Mouse (Mus musculus): ENCODE data around the gene Igsf1.
A peak's percentile ranks its signal among the peaks of the same experiment; 100 is the strongest.

The Igsf1 gene

DNA sequence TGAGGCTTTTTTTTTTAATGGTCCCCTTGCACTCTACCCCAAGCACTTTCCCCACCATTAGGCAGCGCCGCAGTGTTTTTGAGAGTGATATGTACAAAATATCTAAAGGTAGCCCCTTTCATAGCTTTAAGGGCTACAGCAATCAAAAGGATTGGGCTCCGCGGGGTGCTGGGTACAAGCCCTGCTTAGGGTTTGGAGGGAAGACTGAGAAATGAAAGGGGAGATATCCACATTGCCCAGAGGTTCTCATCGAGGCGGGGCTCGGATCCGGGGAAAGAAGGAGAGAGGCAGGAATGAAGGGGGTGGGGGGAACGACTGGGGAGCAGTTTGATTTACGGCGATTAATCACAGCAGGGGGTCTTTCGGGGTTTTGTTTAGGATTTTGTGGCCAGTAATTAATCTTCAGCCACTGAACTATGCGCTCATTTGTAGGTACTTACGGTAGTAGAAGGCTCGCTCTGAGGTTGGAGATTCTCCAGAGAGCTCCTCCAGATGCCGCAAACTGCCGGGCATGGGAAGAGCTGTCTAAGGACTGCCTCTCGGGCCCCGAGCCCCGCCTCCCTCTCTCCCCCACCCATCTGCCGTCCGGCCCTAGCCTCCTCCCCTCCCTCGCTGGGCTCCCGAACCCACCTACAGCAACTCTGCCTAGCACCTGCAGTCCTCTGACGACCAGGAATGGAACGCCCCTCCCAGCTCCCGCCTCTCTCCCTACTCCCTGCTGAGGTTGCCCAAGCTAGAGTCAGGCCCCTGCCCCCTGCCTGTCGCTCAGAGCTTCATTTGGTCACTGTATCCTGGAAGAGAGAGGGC, at the start of gene Igsf1:
TSS of gene Igsf1 (minus strand) at position 537 of the 807 bp plus-strand sequence.
- peak; percentile 1 for DNase-seq (ENCODE audit: low spot score)

GRCm38 (mm10) chrX:49770828-49771227, 26.7 kb downstream of the Igsf1 start:
- no peak for DNase-seq (ENCODE audit: low spot score)

- no peak for DNase-seq (ENCODE audit: low spot score)
Measured at GRCm38 (mm10) chrX:49745192-49745591, 52.4 kb downstream of the Igsf1 start.

DNA sequence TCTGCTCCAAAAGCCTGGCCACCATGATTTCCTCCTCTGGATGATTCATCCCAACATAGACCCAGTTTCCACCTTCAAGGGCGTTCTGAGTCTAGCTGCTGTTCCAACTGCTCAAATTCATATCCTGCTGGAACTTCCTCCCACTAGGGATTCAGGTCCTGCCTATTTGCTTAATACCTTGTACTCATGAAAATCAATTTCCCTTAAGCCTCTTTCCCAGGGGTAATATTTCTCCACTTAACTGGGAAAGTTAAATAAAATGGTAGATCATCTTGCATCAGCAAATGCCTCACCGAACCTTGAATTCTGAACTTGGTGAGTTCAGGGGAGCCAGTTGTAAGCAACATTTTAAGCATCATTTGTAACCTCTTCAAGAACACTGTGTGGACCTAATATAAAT, 62.6 kb downstream of the Igsf1 start, which contains the start of gene Olfr1321:
TSS of gene Olfr1321 (minus strand) at position 101 of the 400 bp plus-strand sequence.
- DNase-seq (ENCODE audit: low spot score) = no peak

Measured in ovary, postnatal 10 days (tissue).